Mouse (Mus musculus) liver, adult (tissue): ENCODE results near the gene Rasgef1a.

ENCODE experiments used
- GATA4 ChIP-seq: IDR thresholded peaks from 2 replicates; pipeline ENCODE4 v1.6.1; 2014; ENCODE audit warnings: mild to moderate bottlenecking, low read length; ENCODE audit not compliant: insufficient replicate concordance

Gene Rasgef1a

GRCm38 (mm10) chr6:118076256-118076655, 65.0 kb downstream of the Rasgef1a start:
- no peak for TF ChIP-seq GATA4

- TF ChIP-seq GATA4: no peak
Observed at GRCm38 (mm10) chr6:118076748-118077147, 65.5 kb downstream of the Rasgef1a start.

DNA sequence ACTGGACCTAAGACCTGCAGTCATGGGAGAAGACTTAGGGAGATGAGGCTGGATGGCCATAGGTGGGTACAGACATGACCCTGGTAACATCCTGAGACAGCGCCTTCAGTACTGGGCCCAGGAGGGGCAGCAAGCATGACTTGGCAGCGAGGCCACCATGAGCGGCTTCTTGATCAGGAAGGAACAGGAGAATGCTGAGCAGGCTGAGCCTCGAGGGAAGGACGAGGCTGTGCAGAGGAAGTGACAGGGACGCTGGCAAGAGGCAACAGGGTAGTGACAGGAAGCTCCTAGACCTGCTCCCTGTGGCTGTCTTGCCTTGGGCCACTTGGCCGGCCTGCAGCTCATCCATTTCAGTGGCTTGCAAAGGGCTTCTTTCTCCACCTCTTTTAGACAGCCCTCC, 66.2 kb downstream of the Rasgef1a start:
- TF ChIP-seq GATA4: no peak

DNA sequence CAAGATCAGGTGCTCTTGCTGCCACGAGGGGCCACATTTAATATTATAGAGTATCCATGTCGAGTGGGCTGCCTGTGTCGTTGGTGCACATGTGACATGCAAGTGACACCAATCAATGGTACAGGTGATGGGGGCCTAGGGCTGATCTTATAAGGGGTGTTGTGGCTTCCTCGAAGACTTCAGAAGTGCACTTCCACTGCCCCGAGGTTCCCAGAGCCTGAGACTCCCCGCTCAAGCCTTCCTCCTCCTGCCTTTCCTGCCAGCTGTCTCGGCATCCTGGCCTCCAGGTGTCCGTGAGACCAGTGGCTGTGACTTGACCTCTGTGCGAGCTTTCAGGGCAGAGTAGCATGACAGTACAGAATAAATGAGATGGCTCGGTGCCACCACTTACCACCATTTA, 67.5 kb downstream of the Rasgef1a start:
- no peak for TF ChIP-seq GATA4

GRCm38 (mm10) chr6:118079292-118079691, 68.1 kb downstream of the Rasgef1a start:
- no peak for TF ChIP-seq GATA4

DNA sequence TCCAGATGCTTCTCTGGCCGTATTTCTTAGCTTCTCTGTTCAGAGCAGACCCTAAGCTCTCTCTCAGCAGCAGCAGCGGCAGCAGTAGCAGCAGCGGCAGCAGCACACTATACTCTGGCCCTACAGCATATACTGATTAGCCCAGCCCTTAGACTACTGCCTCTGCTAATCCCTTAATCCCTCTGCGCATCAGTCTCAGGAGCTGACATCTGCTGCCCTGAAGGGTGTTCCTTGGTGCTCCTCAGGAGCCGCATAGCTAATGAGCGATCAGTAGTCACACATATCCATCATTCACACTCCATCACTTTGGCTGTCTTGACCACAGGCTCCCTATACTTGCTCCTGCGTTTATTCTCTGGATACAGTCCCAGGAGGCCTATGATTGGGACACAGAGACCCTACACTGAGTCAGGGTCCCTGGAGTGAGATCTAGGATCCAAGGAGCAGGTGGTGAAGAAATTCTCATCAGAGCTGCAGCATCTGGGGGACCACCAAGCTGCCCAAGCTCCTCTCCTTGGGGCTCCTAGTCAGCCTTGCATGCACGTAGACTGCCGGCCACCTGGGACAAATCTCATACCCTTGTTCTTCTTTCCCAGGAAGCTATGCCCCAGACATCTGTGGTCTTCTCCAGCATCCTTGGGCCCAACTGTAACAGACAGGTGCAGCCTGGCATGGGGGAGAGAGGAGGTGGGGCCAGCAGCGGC, 68.7 kb downstream of the Rasgef1a start:
- TF ChIP-seq GATA4: no peak

DNA sequence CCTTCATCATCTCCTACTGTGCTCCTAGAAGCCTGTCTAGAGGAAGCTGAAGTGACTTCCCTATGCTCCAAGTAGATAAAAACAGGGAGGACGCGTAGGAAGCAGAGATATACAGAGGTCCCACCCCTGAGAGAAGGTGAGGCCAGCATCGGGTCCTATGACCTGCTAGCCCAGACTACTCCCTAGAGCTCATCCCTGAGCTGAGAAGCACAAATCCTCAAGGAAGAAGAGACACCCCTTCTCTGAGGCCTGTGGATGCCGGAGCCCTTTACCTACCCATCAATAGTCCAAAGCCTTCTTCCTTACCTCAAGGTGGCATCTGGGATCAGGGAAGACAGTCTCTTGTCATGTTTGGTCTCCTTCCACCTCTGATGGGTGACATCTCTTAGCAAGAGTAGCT, 69.5 kb downstream of the Rasgef1a start:
- TF ChIP-seq GATA4: no peak

DNA sequence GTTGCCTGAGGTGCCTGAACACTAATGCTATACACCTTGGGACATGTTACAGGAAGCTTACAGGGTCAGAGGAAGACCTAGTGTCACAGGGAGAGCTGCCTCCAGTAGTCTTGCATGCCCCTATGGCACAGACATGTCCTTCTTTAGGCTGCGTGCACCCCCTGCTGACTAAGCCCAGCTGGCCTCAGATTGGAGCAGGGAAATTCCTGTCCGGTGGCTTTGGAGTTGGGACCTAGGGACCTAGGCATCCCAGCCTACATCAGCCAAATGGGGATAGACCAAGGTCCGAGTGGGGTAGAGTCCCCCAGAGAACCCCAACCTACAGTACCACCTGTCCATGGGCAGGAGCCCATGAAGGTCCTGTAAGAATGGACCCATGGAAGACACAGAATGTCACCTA, 71.1 kb downstream of the Rasgef1a start:
- TF ChIP-seq GATA4: no peak

DNA sequence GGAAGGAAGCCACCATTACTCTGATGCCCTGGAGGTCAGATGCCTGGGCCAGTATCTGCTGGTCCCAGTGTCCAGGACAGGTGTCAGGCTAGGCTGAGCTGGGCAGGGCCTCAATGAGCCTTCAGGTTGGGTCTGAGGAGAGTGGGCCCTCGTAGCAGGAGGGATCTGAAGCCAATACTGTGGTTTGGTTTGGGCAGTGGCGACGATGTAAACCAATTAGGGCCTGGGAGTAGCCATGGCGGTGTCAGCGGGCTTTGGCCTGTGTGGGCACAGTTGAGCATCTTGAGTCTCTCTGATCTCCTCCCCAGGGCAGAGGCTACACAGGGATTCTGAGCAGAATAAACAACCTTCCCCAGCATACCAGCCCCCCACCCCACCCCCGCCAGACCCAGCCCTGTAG, 72.4 kb downstream of the Rasgef1a start:
- TF ChIP-seq GATA4: no peak

DNA sequence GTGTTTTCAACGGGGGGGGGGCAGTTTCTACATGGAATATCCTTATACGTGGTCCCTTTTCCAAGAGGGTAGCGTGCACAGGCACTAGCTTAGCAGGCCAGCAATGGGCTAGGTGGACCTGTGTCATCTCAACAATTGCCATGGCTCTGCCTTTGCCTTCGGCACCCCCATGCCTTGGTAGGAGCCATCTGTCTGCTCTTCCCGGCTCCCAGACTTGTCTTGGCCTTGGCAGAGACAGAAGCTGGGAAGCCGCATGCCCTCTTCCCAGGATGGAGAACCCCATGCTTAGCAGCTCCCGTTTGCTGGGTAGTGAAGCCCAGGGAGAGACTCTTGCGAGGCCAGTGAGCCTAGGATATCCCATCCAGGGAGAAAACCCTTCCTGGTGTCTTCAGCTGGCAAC, 73.4 kb downstream of the Rasgef1a start:
- TF ChIP-seq GATA4: no peak

GRCm38 (mm10) chr6:118087955-118088354, 76.7 kb downstream of the Rasgef1a start:
- TF ChIP-seq GATA4: no peak

- TF ChIP-seq GATA4: no peak
Observed at GRCm38 (mm10) chr6:118088750-118089440, 77.7 kb downstream of the Rasgef1a start.

GRCm38 (mm10) chr6:118090827-118091226, 79.6 kb downstream of the Rasgef1a start:
- no peak for TF ChIP-seq GATA4

DNA sequence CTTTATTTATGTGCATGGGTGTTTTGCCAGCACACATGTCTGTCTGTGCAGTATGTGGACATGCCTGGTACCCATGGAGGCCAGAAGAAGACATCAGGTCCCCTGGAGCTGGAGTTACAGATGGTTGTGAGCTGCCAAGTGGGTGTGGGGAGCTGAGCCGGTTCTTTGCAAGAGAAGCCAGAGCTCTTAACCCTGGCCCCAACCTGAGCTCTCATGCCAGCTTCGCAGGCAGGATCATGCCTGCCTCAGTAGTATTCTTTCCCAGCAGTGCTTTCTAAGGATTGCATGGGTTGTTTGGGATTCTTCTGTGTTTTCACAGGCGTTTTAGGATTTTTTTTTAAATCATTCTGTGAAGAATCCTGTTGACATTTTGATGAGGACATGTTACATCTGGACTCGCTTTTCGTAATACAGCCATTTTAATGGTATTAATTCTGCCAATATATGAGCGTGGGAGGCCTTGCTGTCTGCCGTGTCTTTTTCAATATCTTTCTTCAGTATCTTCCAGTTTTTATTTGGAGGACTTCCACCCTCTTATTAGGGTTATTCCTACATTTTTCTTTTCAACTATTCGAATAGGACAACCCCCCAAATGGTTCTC, 86.6 kb downstream of the Rasgef1a start:
- TF ChIP-seq GATA4: no peak

DNA sequence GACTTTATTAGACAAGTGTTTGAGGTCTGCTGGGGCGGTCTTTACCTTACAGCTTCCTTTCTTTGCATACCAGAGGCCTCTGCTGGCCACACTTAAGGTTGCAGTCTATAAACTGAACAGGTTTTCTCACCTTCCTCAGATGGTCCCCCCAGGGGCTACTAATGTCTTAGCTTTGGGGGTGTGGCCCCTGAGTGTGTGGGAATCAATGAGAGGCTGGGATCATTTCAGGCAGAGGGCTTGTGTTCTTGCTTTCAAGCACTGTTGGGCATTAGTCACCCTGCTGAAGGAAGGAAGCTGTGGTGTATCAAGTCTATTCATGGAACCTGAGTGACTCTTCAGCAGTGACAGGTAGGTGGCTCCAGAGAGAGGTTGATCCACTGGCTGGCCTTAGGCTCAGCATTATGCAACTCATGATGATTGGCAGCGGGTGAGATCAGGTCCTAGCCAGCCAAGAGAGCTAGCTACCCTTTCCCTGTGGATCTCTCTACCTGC, 88.1 kb downstream of the Rasgef1a start:
- no peak for TF ChIP-seq GATA4

- no peak for TF ChIP-seq GATA4
Observed at GRCm38 (mm10) chr6:118111810-118112209, 100.6 kb downstream of the Rasgef1a start.
